37 mouse cellular contexts compared by ENCODE assay signal in the genomic region with DNA sequence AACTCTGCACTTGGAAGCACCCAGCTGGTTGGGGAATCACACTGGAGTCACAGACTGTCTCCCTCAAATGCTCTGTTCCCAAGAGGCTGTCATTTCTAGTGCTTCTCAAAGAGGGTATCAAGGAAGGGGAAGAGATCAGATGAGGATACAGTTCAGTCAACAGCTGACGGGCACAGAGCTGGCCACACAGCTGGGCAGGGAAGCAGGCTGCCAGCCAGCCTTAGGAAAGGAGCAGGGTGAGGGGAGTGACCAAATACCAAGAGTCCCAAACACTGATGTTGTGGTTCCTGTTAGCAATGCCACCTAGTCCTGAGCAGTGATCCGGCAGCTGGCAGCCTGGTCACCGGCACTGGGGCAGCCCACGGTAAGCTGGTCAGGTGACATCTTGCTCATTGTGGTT. TPM values are rescaled to one million over a fixed set of nuclear protein-coding genes. Genes with fewer than 3 reads are reported as not detected.
"Had no signal": no experiment of that assay in that cellular context is flagged by ENCODE, and none has a peak within 500 bp of the region (broad histone marks: within the 10 kb centered on the region; RNA-seq: fewer than 3 reads in every experiment).

No protein-coding gene starts in this region.

- H3K27me3 ChIP-seq: lung, embryonic 15.5 days; midbrain, embryonic 13.5 days; midbrain, embryonic 15.5 days; neural tube, embryonic 12.5 days had no signal

- H3K4me2 ChIP-seq: limb, embryonic 12.5 days; limb, embryonic 13.5 days; limb, embryonic 15.5 days; liver, embryonic 11.5 days; liver, embryonic 12.5 days; liver, embryonic 13.5 days; liver, embryonic 15.5 days; lung, embryonic 14.5 days; lung, embryonic 15.5 days; midbrain, embryonic 11.5 days; midbrain, embryonic 12.5 days; midbrain, embryonic 13.5 days; midbrain, embryonic 15.5 days; neural tube, embryonic 12.5 days had no signal

- H3K4me3 ChIP-seq: limb, embryonic 10.5 days; limb, embryonic 12.5 days; limb, embryonic 13.5 days; limb, embryonic 15.5 days; liver, embryonic 12.5 days; liver, embryonic 13.5 days; liver, embryonic 15.5 days; lung, embryonic 15.5 days; megakaryocyte, embryonic 14.5 days; midbrain, embryonic 10.5 days; midbrain, embryonic 12.5 days; midbrain, embryonic 13.5 days; midbrain, embryonic 15.5 days; neural tube, embryonic 12.5 days had no signal

- DNase-seq: left cerebral cortex, postnatal 4 days; liver; liver, embryonic 13.5 days; liver, postnatal 0 days; lung, adult 18-20 months; lung, adult 2 months; lung, embryonic 14.5 days; lung, postnatal 10 days; lung, postnatal 14 days; lung, postnatal 36 days; lung, postnatal 4 days; midbrain, embryonic 14.5 days had no signal

- H3K27ac ChIP-seq: limb, embryonic 10.5 days; limb, embryonic 12.5 days; limb, embryonic 13.5 days; limb, embryonic 15.5 days; liver, embryonic 12.5 days; liver, embryonic 13.5 days; liver, embryonic 14.5 days; liver, embryonic 15.5 days; lung, embryonic 15.5 days; macrophage; midbrain, embryonic 10.5 days; midbrain, embryonic 12.5 days; midbrain, embryonic 13.5 days; midbrain, embryonic 15.5 days; neural tube, embryonic 12.5 days had no signal

- H3K9me3 ChIP-seq: limb, embryonic 10.5 days; limb, embryonic 12.5 days; limb, embryonic 13.5 days; limb, embryonic 15.5 days; liver, embryonic 12.5 days; liver, embryonic 13.5 days; liver, embryonic 15.5 days; lung, embryonic 15.5 days; megakaryocyte, embryonic 14.5 days; midbrain, embryonic 10.5 days; midbrain, embryonic 12.5 days; midbrain, embryonic 13.5 days; midbrain, embryonic 15.5 days; neural tube, embryonic 12.5 days had no signal

- H3K4me1 ChIP-seq: midbrain, embryonic 15.5 days had no signal

- H3K9ac ChIP-seq: limb, embryonic 12.5 days; limb, embryonic 13.5 days; limb, embryonic 15.5 days; liver, embryonic 12.5 days; liver, embryonic 13.5 days; liver, embryonic 14.5 days; liver, embryonic 15.5 days; liver, postnatal 0 days; lung, embryonic 14.5 days; lung, embryonic 15.5 days; midbrain, embryonic 12.5 days; midbrain, embryonic 13.5 days; midbrain, embryonic 15.5 days; neural tube, embryonic 12.5 days had no signal

- ATAC-seq: liver, embryonic 12.5 days; liver, postnatal 0 days; lung, postnatal 0 days; midbrain, embryonic 13.5 days; midbrain, embryonic 15.5 days; midbrain, embryonic 16.5 days had no signal

- H3K36me3 ChIP-seq: limb, embryonic 10.5 days; limb, embryonic 12.5 days; limb, embryonic 13.5 days; limb, embryonic 15.5 days; liver, embryonic 12.5 days; liver, embryonic 13.5 days; liver, embryonic 15.5 days; lung, embryonic 15.5 days; midbrain, embryonic 10.5 days; midbrain, embryonic 12.5 days; midbrain, embryonic 13.5 days; midbrain, embryonic 15.5 days; neural tube, embryonic 12.5 days had no signal

RNA-seq across cellular contexts. Expression of a gene that starts 4.9 kb away (rescaled TPM):
- total RNA-seq: left cerebral cortex, postnatal 4 days; liver, adult 2 months; megakaryocyte, adult 5-6 weeks; megakaryocyte-erythroid progenitor cell, adult 5-6 weeks; monocyte, adult 5-6 weeks had no signal
- polyA plus RNA-seq: limb, embryonic 10.5 days; limb, embryonic 11.5 days; limb, embryonic 12.5 days; limb, embryonic 13.5 days; liver, adult 2 months; liver, embryonic 11.5 days; liver, embryonic 12.5 days; liver, embryonic 13.5 days; liver, embryonic 14.5 days; lung, embryonic 14.5 days; macrophage; midbrain, embryonic 11.5 days; midbrain, embryonic 13.5 days; midbrain, embryonic 16.5 days; neural tube, embryonic 11.5 days; neural tube, embryonic 12.5 days had no signal

RNA-seq across cellular contexts. Expression of a gene that starts 55.1 kb away (rescaled TPM):
- total RNA-seq: megakaryocyte-erythroid progenitor cell, adult 5-6 weeks had no signal
